Mouse (Mus musculus): ENCODE measurements around the gene Fmnl1. TPM values are rescaled to one million over a fixed set of nuclear protein-coding genes. Genes with fewer than 3 reads are reported as not detected.

The Fmnl1 gene
- total and polyA plus RNA-seq, 3 experiments: 12.1 to 14.5 (median 14.2) TPM

DNA sequence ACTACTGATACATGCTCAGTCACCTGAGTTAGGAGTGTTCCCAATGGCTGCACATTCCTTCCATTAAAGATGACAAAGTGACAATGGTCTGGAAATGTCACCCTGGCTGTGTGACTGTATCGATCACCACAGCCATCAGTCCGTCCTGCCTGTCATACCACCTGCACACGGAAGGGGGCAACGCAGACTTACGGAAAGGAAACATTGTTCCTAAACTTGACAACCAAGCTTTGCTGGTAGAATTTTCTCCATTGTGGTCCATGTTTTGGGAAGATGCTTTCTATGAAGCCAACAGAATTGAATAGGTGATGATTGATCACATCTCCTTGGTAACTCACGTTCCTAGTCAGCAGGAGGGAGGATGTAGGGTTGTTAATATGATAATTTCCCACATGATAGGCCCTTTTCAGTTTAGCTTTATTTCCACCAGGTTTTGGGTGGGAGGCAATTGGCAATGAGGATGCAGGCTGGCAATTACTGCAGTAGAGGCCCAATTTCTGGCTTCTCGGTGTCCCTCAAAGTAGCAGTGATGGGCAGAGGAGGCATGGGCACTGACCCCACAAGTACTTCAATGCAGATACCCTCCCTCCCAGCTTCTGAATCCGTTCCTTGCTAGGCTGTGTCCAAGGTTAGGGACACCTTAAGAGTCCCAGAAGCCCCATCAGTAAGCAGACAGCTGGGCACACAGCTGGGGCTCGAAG, 2.1 kb upstream of the Fmnl1 start:
- no peak overlapping the region for H3K27ac ChIP-seq
- peaks cover 4% of the 10 kb centered on the region; the same call in 1 of the 2 replicates for H3K79me2 ChIP-seq (replicated peaks; ENCODE audit: control insufficient read depth, insufficient read depth, low read length)
- no peak overlapping the region for H3K9ac ChIP-seq (ENCODE audit: low read depth, low read length)
- H3K4me3 ChIP-seq: no peak overlapping the region
- TF ChIP-seq EP300 (IDR thresholded peaks at IDR 0.05; ENCODE audit: insufficient read depth, low read depth, low read length) (peak; percentile 94), CTCF (IDR thresholded peaks at IDR 0.05) (peak; percentile 99), POLR2A (IDR thresholded peaks at IDR 0.05; ENCODE audit: insufficient read depth, low read depth, low read length) (no peak)
- H3K27me3 ChIP-seq (ENCODE audit: control insufficient read depth, insufficient read depth, low read length): no peaks in the 10 kb centered on the region
- intact Hi-C loops (cut with DNase I): loop anchor here (1.0 to 2.0 kb wide), 4 partner anchors 16 to 156 kb away; no protein-coding TSS in a partner anchor
- WGBS: 28% methylated on average over 9 of the region's 9 CpGs
- DNase-seq: peak; percentile 74 to 83
- H3K4me1 ChIP-seq (ENCODE audit: control insufficient read depth, insufficient read depth, low read length): peaks cover 4% of the 10 kb centered on the region
- H3K36me3 ChIP-seq (ENCODE audit: control insufficient read depth, insufficient read depth, low read length): no peaks in the 10 kb centered on the region

DNA sequence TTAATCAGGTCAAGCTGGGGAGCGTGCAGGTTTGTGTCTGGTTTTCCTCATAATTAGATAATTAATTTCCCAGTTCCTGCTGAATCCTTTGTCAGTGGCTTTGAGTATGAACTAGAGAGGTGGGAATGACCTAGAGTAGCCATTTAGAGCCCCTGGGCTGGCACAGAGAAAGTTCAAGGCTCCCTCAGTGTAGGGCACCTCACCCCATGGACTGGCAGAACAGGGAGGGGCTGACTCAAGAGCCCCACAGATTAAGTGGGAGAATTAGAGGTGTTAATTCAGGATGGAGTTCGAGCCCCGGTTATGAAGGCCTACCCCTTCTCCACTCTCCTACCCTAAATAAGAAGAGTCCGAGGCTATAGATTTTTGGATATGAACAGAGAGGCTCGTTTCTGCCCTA, 1.2 kb upstream of the Fmnl1 start:
- no peak overlapping the region for H3K4me3 ChIP-seq
- H3K79me2 ChIP-seq (replicated peaks; ENCODE audit: control insufficient read depth, insufficient read depth, low read length): peaks cover 4% of the 10 kb centered on the region; the same call in 1 of the 2 replicates
- no peak overlapping the region for H3K9ac ChIP-seq (ENCODE audit: low read depth, low read length)
- H3K27me3 ChIP-seq (ENCODE audit: control insufficient read depth, insufficient read depth, low read length): no peaks in the 10 kb centered on the region
- TF ChIP-seq EP300 (IDR thresholded peaks at IDR 0.05; ENCODE audit: insufficient read depth, low read depth, low read length) (no peak), CTCF (IDR thresholded peaks at IDR 0.05) (no peak), POLR2A (IDR thresholded peaks at IDR 0.05; ENCODE audit: insufficient read depth, low read depth, low read length) (no peak)
- peaks cover 8% of the 10 kb centered on the region for H3K4me1 ChIP-seq (ENCODE audit: control insufficient read depth, insufficient read depth, low read length)
- WGBS: 90% methylated on average over 5 of the region's 5 CpGs
- H3K36me3 ChIP-seq (ENCODE audit: control insufficient read depth, insufficient read depth, low read length): no peaks in the 10 kb centered on the region
- intact Hi-C loops (cut with DNase I): loop anchor here (2.0 kb wide), 2 partner anchors 63 to 103 kb away; no protein-coding TSS in a partner anchor
- H3K27ac ChIP-seq: no peak overlapping the region
- DNase-seq: no peak

- WGBS: 71% methylated on average over 3 of the region's 3 CpGs
- Histone ChIP-seq H3K27me3 (ENCODE audit: control insufficient read depth, insufficient read depth, low read length) (no peaks in the 10 kb centered on the region), H3K4me1 (ENCODE audit: control insufficient read depth, insufficient read depth, low read length) (peaks cover 8% of the 10 kb centered on the region), H3K27ac (no peak overlapping the region), H3K4me3 (peak overlapping the region; percentile 84), H3K79me2 (replicated peaks; ENCODE audit: control insufficient read depth, insufficient read depth, low read length) (peaks cover 4% of the 10 kb centered on the region; the same call in 1 of the 2 replicates), H3K9ac (ENCODE audit: low read depth, low read length) (no peak overlapping the region), H3K36me3 (ENCODE audit: control insufficient read depth, insufficient read depth, low read length) (no peaks in the 10 kb centered on the region)
- intact Hi-C loops (cut with DNase I): no loop called here
- no peak for TF ChIP-seq CTCF (IDR thresholded peaks at IDR 0.05)
- TF ChIP-seq EP300 (IDR thresholded peaks at IDR 0.05; ENCODE audit: insufficient read depth, low read depth, low read length): no peak
- no peak for TF ChIP-seq POLR2A (IDR thresholded peaks at IDR 0.05; ENCODE audit: insufficient read depth, low read depth, low read length)
- no peak for DNase-seq
Observed at GRCm38 (mm10) chr11:103170111-103170493, 805 bp upstream of the Fmnl1 start.

GRCm38 (mm10) chr11:103171286-103171620, 346 bp downstream of the Fmnl1 start:
- Histone ChIP-seq H3K4me1 (ENCODE audit: control insufficient read depth, insufficient read depth, low read length) (peaks cover 11% of the 10 kb centered on the region), H3K36me3 (ENCODE audit: control insufficient read depth, insufficient read depth, low read length) (no peaks in the 10 kb centered on the region), H3K4me3 (peak overlapping the region; percentile 84), H3K27ac (peak overlapping the region; percentile 78), H3K79me2 (replicated peaks; ENCODE audit: control insufficient read depth, insufficient read depth, low read length) (peaks cover 4% of the 10 kb centered on the region; the same call in 1 of the 2 replicates), H3K9ac (ENCODE audit: low read depth, low read length) (peak overlapping the region; percentile 97), H3K27me3 (ENCODE audit: control insufficient read depth, insufficient read depth, low read length) (no peaks in the 10 kb centered on the region)
- TF ChIP-seq POLR2A (IDR thresholded peaks at IDR 0.05; ENCODE audit: insufficient read depth, low read depth, low read length) (no peak), CTCF (IDR thresholded peaks at IDR 0.05) (no peak), EP300 (IDR thresholded peaks at IDR 0.05; ENCODE audit: insufficient read depth, low read depth, low read length) (no peak)
- intact Hi-C loops (cut with DNase I): no loop called here
- no peak for DNase-seq
- 5% methylated on average over 23 of the region's 23 CpGs for WGBS

DNA sequence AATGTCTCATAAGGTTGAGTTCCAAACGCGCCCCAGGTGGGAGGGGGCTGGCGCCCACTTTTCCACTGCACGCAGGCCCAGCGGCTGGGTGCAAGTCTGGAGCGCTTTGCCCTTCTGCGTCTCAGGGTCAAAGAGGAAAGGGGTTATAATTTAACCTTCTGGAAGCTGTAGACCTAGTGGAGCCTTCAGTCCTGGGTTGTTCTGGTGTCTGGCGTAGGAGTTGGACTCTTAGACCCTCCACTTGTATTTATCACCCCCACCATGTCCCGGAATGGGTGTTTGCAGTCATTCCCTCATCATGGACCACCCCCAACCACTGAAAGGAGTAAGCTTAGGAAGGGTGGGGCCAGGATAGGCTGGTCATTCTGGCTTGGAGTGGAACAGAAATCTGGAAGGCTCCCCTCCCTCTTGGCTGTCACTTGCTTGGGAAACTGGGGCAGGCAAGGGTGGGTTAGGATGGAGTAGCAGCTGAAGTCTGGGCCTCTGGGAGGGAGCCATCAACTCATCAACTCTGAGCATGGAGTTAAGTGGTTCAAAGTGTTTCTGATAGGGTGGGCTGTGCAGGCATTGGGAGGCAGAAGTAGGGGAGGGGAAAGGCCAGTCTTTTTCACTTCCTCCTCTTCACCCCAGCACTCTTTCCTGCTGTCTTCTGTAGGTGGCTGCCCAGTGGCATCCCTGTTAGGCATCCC, 940 bp downstream of the Fmnl1 start:
- intact Hi-C loops (cut with DNase I): no loop called here
- peak overlapping the region; percentile 78 for H3K27ac ChIP-seq

More for the DNA sequence above, 940 bp downstream of the Fmnl1 start:
- TF ChIP-seq EP300 (IDR thresholded peaks at IDR 0.05; ENCODE audit: insufficient read depth, low read depth, low read length) (no peak), POLR2A (IDR thresholded peaks at IDR 0.05; ENCODE audit: insufficient read depth, low read depth, low read length) (no peak; the same call in none of the 2 replicates), CTCF (IDR thresholded peaks at IDR 0.05) (no peak)
- peak overlapping the region; percentile 84 for H3K4me3 ChIP-seq
- H3K4me1 ChIP-seq (ENCODE audit: control insufficient read depth, insufficient read depth, low read length): peaks cover 16% of the 10 kb centered on the region
- H3K79me2 ChIP-seq (replicated peaks; ENCODE audit: control insufficient read depth, insufficient read depth, low read length): peaks cover 4% of the 10 kb centered on the region; the same call in 1 of the 2 replicates
- H3K9ac ChIP-seq (ENCODE audit: low read depth, low read length): peak overlapping the region; percentile 97
- peak; percentile 62 to 64 for DNase-seq
- H3K36me3 ChIP-seq (ENCODE audit: control insufficient read depth, insufficient read depth, low read length): no peaks in the 10 kb centered on the region
- 49% methylated on average over 9 of the region's 9 CpGs for WGBS
- no peaks in the 10 kb centered on the region for H3K27me3 ChIP-seq (ENCODE audit: control insufficient read depth, insufficient read depth, low read length)
